Mouse (Mus musculus): Measurements from ENCODE around the gene Pde4d.

DNA sequence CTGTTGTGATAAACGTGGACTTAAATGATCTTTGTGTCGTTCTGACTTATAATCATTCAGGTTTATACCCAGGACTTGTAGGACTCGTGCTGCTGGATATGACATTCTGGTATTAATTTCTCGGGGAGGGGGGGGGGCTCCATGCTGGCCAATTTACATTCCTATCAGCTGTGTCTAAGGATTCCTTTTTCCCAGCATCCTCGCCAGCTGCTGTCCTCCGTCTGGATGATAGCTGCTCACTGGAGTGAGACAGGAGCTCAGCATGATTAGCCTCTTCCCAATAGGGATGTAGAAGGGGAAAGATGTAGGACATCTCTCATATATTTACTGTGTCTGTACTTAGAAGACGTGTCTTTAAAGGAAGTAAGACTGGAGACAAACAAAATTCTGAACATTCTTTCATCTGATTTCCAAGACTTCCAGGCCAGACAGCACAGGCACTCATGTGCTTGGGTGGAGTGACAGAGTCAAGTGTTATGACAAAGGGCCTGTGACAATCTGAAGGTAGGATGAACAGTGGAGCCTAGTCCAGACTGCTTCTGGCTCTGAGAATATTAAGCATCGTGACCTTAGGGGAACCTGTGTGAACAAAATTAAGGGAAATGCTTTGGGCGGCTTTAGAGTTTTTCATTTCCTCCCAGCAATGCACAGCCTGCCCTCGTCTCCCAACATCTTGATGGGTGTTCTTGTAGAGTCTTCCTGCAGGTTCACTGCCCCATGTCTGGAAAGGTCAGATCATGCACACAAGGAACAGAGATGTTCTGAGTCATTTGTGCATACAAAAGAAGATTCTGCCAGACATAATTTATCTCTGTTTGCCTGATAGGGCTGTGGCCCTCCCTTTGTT, 1215.4 kb downstream of the Pde4d start:
- TF ChIP-seq CTCF (IDR thresholded peaks at IDR 0.05; ENCODE audit: control insufficient read depth, insufficient read depth, insufficient read length) (no peak), MYOD1 (IDR thresholded peaks at IDR 0.05; ENCODE audit: control insufficient read depth, insufficient read length, low read depth) (peak; percentile 92)
